Mouse (Mus musculus) adrenal gland, adult (tissue): ENCODE results near the gene Nsmce3.

ENCODE experiments used
- DNase-seq, 2 experiments: peaks; one replicate each; pipeline ENCODE4 v3.0.0; 2022 to 2023; ENCODE audit warnings: low spot score in 1 of 2; ENCODE audit not compliant: inconsistent age in 2 of 2

Nsmce3 gene

GRCm38 (mm10) chr7:64863538-64863937 is 9.3 kb downstream of the Nsmce3 start:
- DNase-seq: no peak

GRCm38 (mm10) chr7:64862978-64863377 is 9.8 kb downstream of the Nsmce3 start:
- DNase-seq: no peak

DNA sequence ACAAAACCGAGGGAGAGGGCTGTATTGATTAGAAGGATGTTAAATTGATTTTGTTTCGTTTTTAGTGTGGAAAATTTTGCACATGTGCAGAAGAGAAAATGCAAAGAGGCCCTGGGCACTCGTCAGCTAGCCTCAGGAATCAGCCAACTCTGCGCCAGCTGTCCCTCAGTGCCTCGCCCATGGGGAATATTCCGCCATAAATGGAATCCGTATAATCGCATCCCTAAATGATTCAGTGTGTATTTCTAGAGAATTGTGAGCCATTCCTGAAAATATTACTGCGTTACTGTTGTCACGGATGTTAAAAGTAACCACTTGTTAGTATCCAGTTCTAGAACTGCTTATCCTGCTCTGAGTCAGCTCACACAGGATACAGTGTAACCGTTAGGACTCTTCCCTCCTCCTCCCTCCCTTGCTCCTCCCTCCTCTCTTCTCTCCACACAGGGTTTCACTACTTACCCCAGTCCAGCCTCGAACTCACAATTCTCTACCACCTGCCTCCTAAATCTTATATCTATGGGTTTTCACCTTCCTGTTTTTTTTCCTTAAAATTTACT is 16.2 kb downstream of the Nsmce3 start:
- no peak for DNase-seq

- no peak for DNase-seq
Observed at GRCm38 (mm10) chr7:64855976-64856375, 16.8 kb downstream of the Nsmce3 start.

DNA sequence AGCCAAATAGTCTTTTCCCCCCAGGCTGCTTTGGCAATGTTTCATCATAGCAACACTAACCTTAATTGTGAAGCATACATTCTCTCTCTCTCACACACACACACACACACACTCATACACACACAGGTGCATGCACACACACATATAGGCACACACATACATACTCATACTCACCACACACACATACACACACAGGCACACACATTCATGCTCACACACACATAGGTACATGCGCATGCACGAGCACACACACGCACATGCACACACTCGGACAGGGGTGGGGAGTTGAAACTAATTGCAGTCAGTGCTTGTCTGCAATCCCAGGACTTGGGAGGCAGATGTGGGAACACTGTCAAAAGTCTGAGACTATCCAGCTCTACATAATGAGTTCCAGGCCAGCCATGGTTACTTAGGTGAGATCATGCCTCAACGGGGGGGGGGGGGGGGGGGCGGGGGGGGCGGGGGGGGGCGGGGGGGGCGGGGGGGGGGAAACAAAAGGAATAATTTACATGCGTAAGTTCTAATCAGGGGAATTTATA is 17.3 kb downstream of the Nsmce3 start:
- DNase-seq: no peak

GRCm38 (mm10) chr7:64850791-64851190 is 22.0 kb downstream of the Nsmce3 start:
- peak in 1 of 2 experiments; percentile 70 for DNase-seq

GRCm38 (mm10) chr7:64847366-64847899 is 25.4 kb downstream of the Nsmce3 start:
- no peak for DNase-seq

GRCm38 (mm10) chr7:64846061-64846460 is 26.7 kb downstream of the Nsmce3 start:
- no peak for DNase-seq

- DNase-seq: peak in 1 of 2 experiments; percentile 28
Observed at GRCm38 (mm10) chr7:64840946-64841659, 31.7 kb downstream of the Nsmce3 start.

GRCm38 (mm10) chr7:64840576-64840895 is 32.3 kb downstream of the Nsmce3 start:
- DNase-seq: no peak

GRCm38 (mm10) chr7:64839801-64840575 is 32.8 kb downstream of the Nsmce3 start:
- peak; percentile 74 to 87 for DNase-seq

- peak in 1 of 2 experiments; percentile 27 for DNase-seq
Observed at GRCm38 (mm10) chr7:64839281-64839680, 33.5 kb downstream of the Nsmce3 start.

GRCm38 (mm10) chr7:64830214-64830995 is 42.4 kb downstream of the Nsmce3 start:
- peak; percentile 65 to 90 for DNase-seq

- no peak for DNase-seq
Observed at GRCm38 (mm10) chr7:64821081-64821480, 51.7 kb downstream of the Nsmce3 start.

GRCm38 (mm10) chr7:64819683-64820082 is 53.1 kb downstream of the Nsmce3 start:
- DNase-seq: peak in 1 of 2 experiments; percentile 52
